Mouse (Mus musculus): ENCODE data around the gene Cyp2j6. TPM values are rescaled to one million over a fixed set of nuclear protein-coding genes. Genes with fewer than 3 reads are reported as not detected.

Cyp2j6 gene
- polyA plus RNA-seq (2012; rRNA removed), result 2.6 and 4.3 TPM in 2 replicates

DNA sequence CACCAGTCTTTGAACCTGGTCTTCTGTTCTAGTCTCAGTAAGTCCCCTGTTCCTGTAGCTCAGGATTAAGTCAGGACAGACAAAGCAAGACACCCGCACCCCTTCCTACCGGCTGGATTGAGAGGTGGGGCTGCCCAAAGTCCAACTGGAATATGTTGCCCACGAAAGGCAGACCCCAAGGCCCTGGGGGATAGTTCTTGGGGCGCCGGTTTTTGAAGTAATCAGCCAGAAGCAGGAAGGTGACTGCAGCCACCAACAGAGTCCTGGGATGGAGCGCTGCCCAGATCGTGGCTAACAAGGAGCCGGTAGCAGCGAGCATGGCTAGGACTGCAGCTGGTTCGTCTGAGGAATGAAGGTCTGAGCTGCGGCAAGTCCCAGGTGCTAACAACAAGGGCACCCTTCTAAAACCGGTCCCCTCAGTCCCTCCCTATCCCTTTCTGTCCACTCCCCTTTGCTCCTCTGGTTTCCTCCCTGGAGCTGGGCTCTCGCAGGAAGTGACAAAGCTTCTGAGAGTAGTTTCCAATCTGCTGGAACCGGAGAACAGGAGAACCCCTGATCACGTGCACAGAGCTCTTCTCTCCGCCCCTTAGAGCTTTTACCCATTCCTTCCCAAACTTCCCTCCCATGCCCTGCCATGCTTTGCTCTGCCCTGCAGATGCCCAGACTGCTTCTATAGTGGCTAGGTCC is at the start of gene Cyp2j6:
TSS of gene Cyp2j6 (minus strand) at position 529 of the 687 bp plus-strand sequence.

DNA sequence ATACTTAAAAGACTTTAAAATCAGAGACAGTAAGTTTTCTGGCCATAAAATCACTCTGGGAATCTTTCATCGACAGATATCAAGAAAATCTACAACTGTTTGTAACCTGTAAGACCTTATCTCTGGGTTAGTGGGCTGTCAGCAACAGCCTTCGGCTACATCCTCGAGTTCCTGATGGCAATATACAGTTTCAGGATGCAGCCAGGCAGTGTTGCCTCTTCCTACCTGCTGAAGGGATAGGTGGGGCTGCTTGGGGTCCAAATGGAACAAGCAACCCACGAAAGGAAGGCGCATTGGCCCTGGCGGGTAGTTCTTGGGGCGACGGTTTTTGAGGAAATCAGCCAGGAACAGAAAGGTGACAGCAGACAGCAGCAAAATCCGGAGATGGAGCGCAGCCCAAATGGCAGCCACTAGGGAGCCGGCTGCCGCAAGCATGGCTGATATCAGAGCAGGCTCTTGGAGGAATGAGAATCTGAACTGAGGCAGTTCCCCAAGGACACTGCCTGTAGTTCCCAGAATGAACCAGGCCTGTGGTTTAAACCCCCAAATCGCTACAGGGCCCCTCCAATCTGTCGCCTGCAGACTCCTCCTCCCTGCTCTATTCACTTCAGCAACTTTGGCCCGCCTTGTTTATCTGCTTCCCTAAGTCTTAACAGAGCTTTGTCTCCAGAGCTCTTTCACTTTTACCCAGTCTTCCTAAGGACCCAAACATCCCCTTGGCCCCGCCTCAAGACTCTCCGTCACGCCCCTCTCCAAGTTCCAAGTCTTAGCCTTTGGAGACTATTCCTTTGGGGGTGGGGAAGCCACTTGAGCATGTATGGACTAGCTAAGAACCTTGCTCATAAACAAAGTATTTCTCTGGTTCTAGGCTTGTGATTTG is 37.7 kb upstream of the Cyp2j6 start, which contains the start of gene Cyp2j9:
TSS of gene Cyp2j9 (minus strand) at position 668 of the 880 bp plus-strand sequence.

DNA sequence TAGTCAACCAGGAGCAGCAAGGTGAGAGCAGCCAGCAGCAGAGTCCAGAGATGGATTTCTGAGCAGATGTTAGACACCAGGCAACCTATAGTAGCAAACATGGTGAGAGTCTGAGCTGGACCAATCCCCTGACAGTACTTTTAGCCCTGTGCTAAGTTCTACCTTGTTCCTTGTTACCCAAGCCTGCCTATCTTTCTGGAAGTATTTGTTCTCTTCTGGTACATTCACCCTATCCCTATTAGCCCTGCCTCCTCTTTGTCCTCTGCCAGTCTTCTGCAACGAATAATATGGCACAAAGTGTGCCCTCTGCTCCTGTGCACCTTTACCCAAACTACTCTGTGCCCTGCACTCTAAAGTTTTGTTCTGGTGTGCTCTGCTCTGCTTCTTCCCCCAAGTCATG is 46.2 kb downstream of the Cyp2j6 start, which contains the start of gene Cyp2j8:
TSS of gene Cyp2j8 (minus strand) at position 101 of the 400 bp plus-strand sequence.

Other genes with a start within 250 kb of the Cyp2j6 start
- not detected in 2 replicates for gene Cyp2j11, start 205.0 kb downstream of the Cyp2j6 start, polyA plus RNA-seq (2012; rRNA removed)
- gene Cyp2j8, start 46.3 kb downstream of the Cyp2j6 start, polyA plus RNA-seq (2012; rRNA removed), result 0.06 TPM in 1 of 2 replicates, not detected in the other
- gene Cyp2j9, start 37.9 kb upstream of the Cyp2j6 start, polyA plus RNA-seq (2012; rRNA removed), result 0.89 and 1.2 TPM in 2 replicates
- 0.02 TPM in 1 of 2 replicates, not detected in the other for gene Cyp2j5, start 110.5 kb upstream of the Cyp2j6 start, polyA plus RNA-seq (2012; rRNA removed)
- 0.02 TPM in 1 of 2 replicates, not detected in the other for gene Gm12695, start 231.5 kb upstream of the Cyp2j6 start, polyA plus RNA-seq (2012; rRNA removed)

Data from central nervous system, embryonic 11.5 days (tissue).